Comparison of ENCODE assay signal across 10 mouse cellular contexts in genomic region chr6:72276972-72277441, GRCm38 (mm10). TPM values are rescaled to one million over a fixed set of nuclear protein-coding genes. Genes with fewer than 3 reads are reported as not detected.
DNase-seq lines count a peak whose midpoint lies in the region; ATAC-seq and TF ChIP-seq lines count a peak whose summit lies in the region.
"Had no signal": no experiment of that assay in that cellular context is flagged by ENCODE, and none has a peak within 500 bp of the region (broad histone marks: within the 10 kb centered on the region; RNA-seq: fewer than 3 reads in every experiment).

No protein-coding gene starts in this region.

- no peaks in the 10 kb centered on the region for H3K36me3 ChIP-seq in C2C12 (ENCODE audit: control insufficient read depth, insufficient read depth)
- no peaks in the 10 kb centered on the region for H3K36me3 ChIP-seq in heart, embryonic 16.5 days (ENCODE audit: control insufficient read depth, insufficient read depth)
- H3K36me3 ChIP-seq in forebrain, embryonic 14.5 days (ENCODE audit: control insufficient read depth, insufficient read depth, low read length), result no peaks in the 10 kb centered on the region

- no peaks in the 10 kb centered on the region for H3K79me2 ChIP-seq in C2C12 (ENCODE audit: control insufficient read depth, insufficient read depth)

- no peak overlapping the region for H3ac ChIP-seq in C2C12 (ENCODE audit: control insufficient read depth, insufficient read length, low read depth)

- no peaks in the 10 kb centered on the region for H3K27me3 ChIP-seq in C2C12 (ENCODE audit: control insufficient read depth, insufficient read depth, insufficient read length)
- H3K27me3 ChIP-seq in heart, embryonic 16.5 days (ENCODE audit: control insufficient read depth, insufficient read depth, low read length), result no peaks in the 10 kb centered on the region
- no peaks in the 10 kb centered on the region for H3K27me3 ChIP-seq in forebrain, embryonic 14.5 days (replicated peaks; ENCODE audit: control insufficient read depth, insufficient read depth, low read length)

- H3K79me3 ChIP-seq in C2C12 (ENCODE audit: low read depth), result no peaks in the 10 kb centered on the region

- H3K27ac ChIP-seq in gastrocnemius, adult 2 months, result peak overlapping the region; percentile 89
- H3K27ac ChIP-seq in heart, embryonic 16.5 days (ENCODE audit: low read length), result peak overlapping the region; percentile 94
- H3K27ac ChIP-seq in forebrain, embryonic 14.5 days (ENCODE audit: low read depth, low read length), result no peak overlapping the region

- intact Hi-C loops in gastrocnemius, adult 2 months (cut with DNase I), result no loop called here

- peaks cover 37% of the 10 kb centered on the region for H3K4me1 ChIP-seq in heart, embryonic 16.5 days (ENCODE audit: control insufficient read depth, insufficient read depth, low read length)
- peaks cover 12% of the 10 kb centered on the region for H3K4me1 ChIP-seq in lung, adult 2 months (ENCODE audit: control insufficient read depth, insufficient read depth, low read length)
- H3K4me1 ChIP-seq in forebrain, embryonic 14.5 days (ENCODE audit: control insufficient read depth, insufficient read depth, low read length), result no peaks in the 10 kb centered on the region

- WGBS in heart, embryonic 16.5 days, result 64% methylated on average over 13 of the region's 13 CpGs
- 34% methylated on average over 13 of the region's 13 CpGs for WGBS in lung, adult 2 months
- 85% methylated on average over 13 of the region's 13 CpGs for WGBS in forebrain, embryonic 14.5 days

- DNase-seq in gastrocnemius, adult 2 months, result no peak
- no peak for DNase-seq in gastrocnemius, adult 18-20 months (ENCODE audit: low spot score)
- peak; percentile 71 for DNase-seq in lung, adult 2 months
- no peak for DNase-seq in adrenal gland, adult 18-20 months (ENCODE audit: low spot score in 2 of 2)
- DNase-seq in forebrain, embryonic 14.5 days (ENCODE audit: low spot score), result no peak
- DNase-seq in ovary, postnatal 36 days (ENCODE audit: low spot score), result no peak
- DNase-seq: cerebellum, adult 11 months had no signal

- H3K4me2 ChIP-seq in heart, embryonic 16.5 days (ENCODE audit: low read depth, low read length), result no peak overlapping the region
- no peak overlapping the region for H3K4me2 ChIP-seq in forebrain, embryonic 14.5 days (ENCODE audit: low read length)

- no peak for TF ChIP-seq CTCF in gastrocnemius, adult 2 months (IDR thresholded peaks at IDR 0.05)
- no peak for TF ChIP-seq CTCF in C2C12 (IDR thresholded peaks at IDR 0.05; ENCODE audit: control insufficient read depth, insufficient read depth, insufficient read length)
- TF ChIP-seq CTCF in lung, adult 2 months (IDR thresholded peaks at IDR 0.05; ENCODE audit: insufficient read depth, low read length), result no peak

- 0 out of 2 replicates have a peak, but pooled peaks cover 2% of the 10 kb centered on the region for H3K9me3 ChIP-seq in heart, embryonic 16.5 days (replicated peaks; ENCODE audit: control insufficient read depth, low read length)
- no peaks in the 10 kb centered on the region for H3K9me3 ChIP-seq in forebrain, embryonic 14.5 days (replicated peaks; ENCODE audit: control insufficient read depth, low read length)

- H3K4me3 ChIP-seq in gastrocnemius, adult 2 months, result peak overlapping the region; percentile 54
- no peak overlapping the region for H3K4me3 ChIP-seq in C2C12 (ENCODE audit: insufficient read depth, poor library complexity, severe bottlenecking)
- no peak overlapping the region for H3K4me3 ChIP-seq in heart, embryonic 16.5 days (ENCODE audit: low read length)
- H3K4me3 ChIP-seq in lung, adult 2 months (replicated peaks; ENCODE audit: extremely low read depth, low read depth, low read length), result peak overlapping the region; percentile 56
- H3K4me3 ChIP-seq in forebrain, embryonic 14.5 days (ENCODE audit: low read depth, low read length), result no peak overlapping the region

- no peak overlapping the region for H3K9ac ChIP-seq in heart, embryonic 16.5 days (ENCODE audit: low read length)
- no peak overlapping the region for H3K9ac ChIP-seq in forebrain, embryonic 14.5 days (ENCODE audit: low read length)

- TF ChIP-seq POLR2A in lung, adult 2 months (IDR thresholded peaks at IDR 0.05; ENCODE audit: borderline replicate concordance, extremely low read depth, low read depth, low read length), result peak; percentile 70; the same call in 1 of the 2 replicates

- peak; percentile 52 for ATAC-seq in heart, embryonic 16.5 days (replicated peaks; ENCODE audit: extremely low read depth, insufficient read depth, low FRiP score)
- no peak for ATAC-seq in forebrain, embryonic 14.5 days
- ATAC-seq: midbrain, embryonic 16.5 days had no signal

TF ChIP-seq in C2C12, 6 proteins besides CTCF, POLR2A, EP300 and RAD21:
- TF ChIP-seq FOSL1 (IDR thresholded peaks at IDR 0.05; ENCODE audit: insufficient read depth, low read length, poor library complexity, severe bottlenecking) (no peak), MYOG (IDR thresholded peaks at IDR 0.05; ENCODE audit: control insufficient read depth, extremely low read depth, insufficient read length) (no peak), USF1 (IDR thresholded peaks at IDR 0.05; ENCODE audit: low read depth) (no peak), MAX (IDR thresholded peaks at IDR 0.05) (peak; percentile 24), CEBPB (IDR thresholded peaks at IDR 0.05; ENCODE audit: low read depth) (no peak), MYOD1 (IDR thresholded peaks at IDR 0.05; ENCODE audit: control insufficient read depth, insufficient read length, low read depth) (no peak)
TF ChIP-seq in C2C12: peak in this region for 1.

RNA-seq across cellular contexts. Expression of gene Sftpb, which starts 27.4 kb away (rescaled TPM):
- total RNA-seq in gastrocnemius, adult 2 months (2021), result not detected
- not detected for total RNA-seq in gastrocnemius, adult 18-20 months (2021)
- polyA plus RNA-seq in C2C12 (2012; fragmentation: generic; extraction: Trizol), result not detected
- polyA plus RNA-seq in heart, embryonic 16.5 days (2015; fragmentation: Nextera tagmentation; extraction: Ambion mirVana), result 2.9 and 27.8 TPM in 2 replicates
- 5,575 and 7,301 TPM in 2 replicates for polyA plus RNA-seq in lung, adult 2 months (2012; rRNA removed)
- total RNA-seq in adrenal gland, adult 18-20 months (2021), result not detected
- polyA plus RNA-seq in forebrain, embryonic 14.5 days (2014; fragmentation: Nextera tagmentation; extraction: Ambion mirVana), result not detected in 2 replicates

RNA-seq across cellular contexts. Expression of gene Atoh8, which starts 41.6 kb away (rescaled TPM):
- 1 to 10 TPM; 3.3 to 9.2 TPM for total RNA-seq in gastrocnemius, adult 2 months (2021)
- total RNA-seq in gastrocnemius, adult 18-20 months (2021), result 1 to 10 TPM; 4.3 to 6.3 TPM
- polyA plus RNA-seq in C2C12 (2012; fragmentation: generic; extraction: Trizol), result 34.4 TPM
- 14.5 and 17.0 TPM in 2 replicates for polyA plus RNA-seq in heart, embryonic 16.5 days (2015; fragmentation: Nextera tagmentation; extraction: Ambion mirVana)
- polyA plus RNA-seq in lung, adult 2 months (2012; rRNA removed), result 26.4 and 26.7 TPM in 2 replicates
- total RNA-seq in adrenal gland, adult 18-20 months (2021), result 1 to 10 TPM; 2.9 to 3.7 TPM
- 2.2 and 2.5 TPM in 2 replicates for polyA plus RNA-seq in forebrain, embryonic 14.5 days (2014; fragmentation: Nextera tagmentation; extraction: Ambion mirVana)

Comparison
In these comparisons a context has a peak if more than half of its experiments do, and no peak if none do; other contexts are left out.
1. H3K4me3 ChIP-seq: peak in gastrocnemius, adult 2 months (single experiment) and lung, adult 2 months (single experiment); none in C2C12 (single experiment), heart, embryonic 16.5 days (single experiment) and forebrain, embryonic 14.5 days (single experiment).
2. RNA of gene Sftpb, which starts 27.4 kb away (polyA plus RNA-seq): 5,575 to 7,301 TPM in lung, adult 2 months; 2.9 to 27.8 TPM in heart, embryonic 16.5 days, not detected in C2C12 (single experiment) and not detected in forebrain, embryonic 14.5 days; every median in the first group is over 100 times any median in the second.